Mouse (Mus musculus) left cerebral cortex, postnatal 25 days (tissue): ENCODE results near the gene Krtap28-13. TPM values are rescaled to one million over a fixed set of nuclear protein-coding genes. Genes with fewer than 3 reads are reported as not detected.

Source experiments
- DNase-seq, 2 experiments: peaks; one replicate each; pipeline ENCODE4 v3.0.0; 2022; ENCODE audit warnings: low spot score in 2 of 2, mixed read lengths in 1 of 2
- intact Hi-C: fragments of 180-260 bp; cut with DNase I; formaldehyde crosslinking; loops from one replicate; pipeline ENCODE4 v1.15.1; 2025
- total RNA-seq, 2 experiments: library from RNA; stranded (reverse); gene quantifications; 2 replicates each; pipeline ENCODE4 v1.2.3; 2021

Krtap28-13 gene
- total RNA-seq = not detected

- DNase-seq = no peak
- intact Hi-C loops = loop anchor here (5.0 kb wide), 1 partner anchor 127 kb away; no protein-coding TSS in a partner anchor
Measured at GRCm38 (mm10) chr1:83060643-83061042, at the start of gene Krtap28-13. Gene Krtap28-13, plus strand, starts transcription at chr1:83060930.

GRCm38 (mm10) chr1:83014477-83014876 lies 46.3 kb upstream of the Krtap28-13 start:
- intact Hi-C loops = no loop called here
- DNase-seq = no peak

GRCm38 (mm10) chr1:83015329-83015879 lies 45.3 kb upstream of the Krtap28-13 start:
- DNase-seq = no peak
- intact Hi-C loops = no loop called here

- intact Hi-C loops = no loop called here
- DNase-seq = no peak
Measured at GRCm38 (mm10) chr1:83016556-83016955, 44.2 kb upstream of the Krtap28-13 start.

- intact Hi-C loops = no loop called here
- no peak for DNase-seq
Measured at GRCm38 (mm10) chr1:83031950-83032349, 28.8 kb upstream of the Krtap28-13 start.

- intact Hi-C loops = no loop called here
- no peak for DNase-seq
Measured at GRCm38 (mm10) chr1:83032508-83032907, 28.2 kb upstream of the Krtap28-13 start.

- intact Hi-C loops = no loop called here
- no peak for DNase-seq
Measured at GRCm38 (mm10) chr1:83034509-83034908, 26.2 kb upstream of the Krtap28-13 start.

GRCm38 (mm10) chr1:83036892-83037667 lies 23.6 kb upstream of the Krtap28-13 start:
- intact Hi-C loops = no loop called here

GRCm38 (mm10) chr1:83038109-83038672 lies 22.5 kb upstream of the Krtap28-13 start, which contains the start of gene Slc19a3:
Gene Slc19a3, minus strand, starts transcription at chr1:83038448.
- intact Hi-C loops = no loop called here
- DNase-seq = peak; percentile 32 to 59

More at GRCm38 (mm10) chr1:83036892-83037667, 23.6 kb upstream of the Krtap28-13 start:
- DNase-seq = no peak

- no peak for DNase-seq
- intact Hi-C loops = no loop called here
Measured at GRCm38 (mm10) chr1:83039080-83039479, 21.6 kb upstream of the Krtap28-13 start.

GRCm38 (mm10) chr1:83042380-83042779 lies 18.4 kb upstream of the Krtap28-13 start, which contains the start of gene Krtap28-10:
Gene Krtap28-10, minus strand, starts transcription at chr1:83042480.
- intact Hi-C loops = no loop called here
- no peak for DNase-seq

GRCm38 (mm10) chr1:83044882-83045427 lies 15.8 kb upstream of the Krtap28-13 start, which contains the start of gene Gm47969:
Gene Gm47969, plus strand, starts transcription at chr1:83044932.
- intact Hi-C loops = no loop called here

GRCm38 (mm10) chr1:83058481-83058880 lies 2.2 kb upstream of the Krtap28-13 start:
- intact Hi-C loops = no loop called here
- no peak for DNase-seq

More at GRCm38 (mm10) chr1:83044882-83045427, 15.8 kb upstream of the Krtap28-13 start, which contains the start of gene Gm47969:
- no peak for DNase-seq

GRCm38 (mm10) chr1:83059278-83059677 lies 1.5 kb upstream of the Krtap28-13 start, which contains the start of gene A030005K14Rik:
Gene A030005K14Rik, minus strand, starts transcription at chr1:83059378.
- intact Hi-C loops = no loop called here

GRCm38 (mm10) chr1:83064851-83065250 lies 4.1 kb downstream of the Krtap28-13 start:
- intact Hi-C loops = loop anchor here (5.0 kb wide), 2 partner anchors 122 to 652 kb away; no protein-coding TSS in a partner anchor
- peak; percentile 6 to 36 for DNase-seq

More at GRCm38 (mm10) chr1:83059278-83059677, 1.5 kb upstream of the Krtap28-13 start, which contains the start of gene A030005K14Rik:
- DNase-seq = no peak

GRCm38 (mm10) chr1:83066577-83066976 lies 5.8 kb downstream of the Krtap28-13 start:
- DNase-seq = peak in 1 of 2 experiments; percentile 29
- intact Hi-C loops = loop anchor here (5.0 kb wide), 1 partner anchor 651 kb away; no protein-coding TSS in a partner anchor

GRCm38 (mm10) chr1:83067205-83067604 lies 6.5 kb downstream of the Krtap28-13 start:
- DNase-seq = peak in 1 of 2 experiments; percentile 33
- intact Hi-C loops = loop anchor here (5.0 kb wide), 1 partner anchor 650 kb away; no protein-coding TSS in a partner anchor

- DNase-seq = no peak
- intact Hi-C loops = loop anchor here (5.0 kb wide), 1 partner anchor 283 kb away; no protein-coding TSS in a partner anchor
Measured at GRCm38 (mm10) chr1:83075526-83076189, 14.9 kb downstream of the Krtap28-13 start.
